Mouse (Mus musculus) pancreas, adult 10 weeks (tissue): Measurements from ENCODE around the gene Ctr9. TPM values are rescaled to one million over a fixed set of nuclear protein-coding genes. Genes with fewer than 3 reads are reported as not detected.

Source experiments
- polyA plus RNA-seq: library from polyadenylated mRNA; stranded (reverse); fragments of 350-450 nt; fragmentation: Illumina TruSeq; extraction: RNeasy Lipid Tissue Mini Kit (QIAGEN cat#74804); gene quantifications from one replicate; pipeline ENCODE4 v1.2.3, GENCODE M21; 2015; ENCODE audit warnings: low read depth, low replicate concordance; ENCODE audit not compliant: insufficient read depth

Ctr9 gene
- 7.1 TPM for polyA plus RNA-seq

DNA sequence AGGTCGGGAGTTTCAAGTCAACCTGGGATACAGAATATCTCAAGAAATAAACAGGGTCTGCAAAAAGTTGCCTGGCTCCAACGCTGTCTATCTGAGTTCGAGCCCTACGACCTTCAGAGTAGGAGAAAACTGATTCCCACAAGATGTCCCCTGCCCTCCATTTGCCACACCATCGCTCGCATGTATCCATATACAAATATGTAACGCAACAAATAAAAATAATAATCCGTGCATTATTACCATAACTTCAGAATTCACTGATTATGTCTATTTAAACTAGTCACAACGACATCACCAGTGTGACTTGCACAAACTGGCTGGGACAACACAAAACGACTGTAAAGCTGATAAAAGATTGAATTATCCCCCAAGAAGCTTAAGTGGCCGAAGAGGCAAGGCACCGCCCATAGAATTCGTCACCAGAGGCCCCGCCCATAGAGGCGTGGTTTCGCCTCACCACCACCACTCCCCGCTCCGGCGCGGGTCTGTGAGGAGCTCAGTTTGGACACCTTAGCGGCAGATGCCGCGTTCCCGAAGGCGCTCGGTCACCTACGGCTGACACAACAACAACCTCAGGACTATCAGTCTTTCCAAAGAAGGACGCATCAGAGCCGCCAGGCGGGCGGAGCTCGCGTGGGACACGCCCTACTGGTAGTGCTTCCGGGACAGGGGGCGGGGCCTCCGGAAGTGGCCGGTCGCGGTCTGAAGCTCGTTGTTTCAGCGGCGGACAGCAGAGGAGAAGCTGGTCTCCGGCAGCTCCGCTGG lies at the start of gene Ctr9:
Gene Ctr9 (plus strand): TSS at position 671 of the 765 bp plus-strand sequence.

DNA sequence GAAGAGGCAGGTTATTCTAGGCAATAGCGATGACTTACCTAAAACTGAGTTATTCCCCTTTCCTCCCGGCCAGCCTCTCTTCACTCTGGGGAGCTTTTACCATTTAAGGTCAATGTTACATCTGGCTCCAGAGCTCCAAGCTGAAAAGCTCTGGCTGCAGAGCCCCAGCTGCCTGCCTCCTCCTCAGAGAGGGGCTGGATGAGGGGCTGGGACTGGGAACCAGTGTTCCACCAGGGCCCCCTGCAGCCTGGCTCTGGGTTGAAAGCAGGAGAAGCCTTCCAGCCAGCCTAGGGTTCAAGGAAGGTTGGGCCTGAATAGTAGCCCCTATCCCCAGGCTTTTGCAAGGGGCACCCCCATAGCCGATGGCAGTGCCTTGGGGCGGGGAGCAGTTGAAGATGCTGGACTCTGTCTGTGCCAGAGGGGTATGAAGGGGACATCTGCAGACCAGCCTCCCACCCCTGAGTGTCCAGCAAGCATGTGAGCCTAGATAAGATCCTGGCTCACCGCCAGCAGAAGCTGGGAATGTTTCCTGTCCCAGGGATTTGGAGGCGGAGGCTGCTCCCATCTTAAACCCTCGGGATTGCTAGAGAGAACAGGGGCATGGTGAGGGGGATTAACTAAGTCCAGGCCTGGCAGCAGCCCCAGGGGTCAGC lies 46.6 kb upstream of the Ctr9 start, which contains the start of gene Mrvi1:
Gene Mrvi1 (minus strand): TSS at position 409 of the 653 bp plus-strand sequence.

DNA sequence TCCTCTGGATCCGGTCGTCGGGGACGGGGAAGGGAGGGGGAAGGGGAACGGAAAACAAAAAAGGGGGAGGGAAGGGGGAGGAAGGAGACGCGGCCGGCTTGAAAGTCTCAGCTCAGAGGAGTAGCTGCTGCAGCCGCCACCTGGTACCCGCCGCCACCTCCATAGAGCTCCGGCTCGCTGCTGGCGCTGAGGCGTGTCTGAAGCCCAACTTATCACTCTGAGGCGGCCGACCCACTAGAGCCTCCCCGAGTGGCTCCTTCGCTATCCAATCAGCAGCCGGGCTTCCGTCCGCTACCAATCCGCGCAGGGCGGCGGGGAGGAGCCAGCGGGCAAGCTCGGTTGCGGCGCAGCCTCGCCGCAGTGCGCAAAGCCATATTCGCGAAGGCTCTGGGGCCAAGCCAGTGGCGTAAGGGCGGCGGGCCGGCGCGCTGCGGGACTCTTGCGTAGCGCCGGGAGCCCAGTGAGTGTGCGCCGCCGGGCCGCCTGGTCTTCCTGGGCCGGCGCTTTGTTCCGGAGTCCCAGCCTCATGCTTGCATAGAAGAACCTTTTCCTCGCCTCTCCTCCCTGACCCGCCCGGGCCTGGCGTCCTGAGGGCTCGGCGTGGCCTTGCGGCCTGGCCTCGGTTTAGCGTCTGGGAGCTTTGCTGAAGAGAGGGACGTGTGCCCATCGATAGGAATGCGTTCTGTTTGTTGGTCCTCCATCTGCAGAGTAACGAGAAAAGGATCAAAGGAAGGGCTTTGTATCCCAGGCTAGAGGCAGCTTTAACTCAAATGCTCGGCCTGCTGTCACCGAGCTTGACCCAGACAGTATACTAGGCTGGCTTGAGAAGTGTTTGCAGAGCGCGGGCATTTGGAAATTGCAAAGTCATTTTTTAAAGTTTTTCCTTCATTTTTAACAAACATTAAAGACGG lies 54.3 kb downstream of the Ctr9 start, which contains the start of gene Eif4g2:
Gene Eif4g2 (minus strand): TSS at position 209 of the 911 bp plus-strand sequence.

Other genes with a start within 250 kb of the Ctr9 start
- gene Rnf141, start 184.5 kb upstream of the Ctr9 start, polyA plus RNA-seq: 9.8 TPM
- 10.9 TPM for gene Lyve1, start 165.7 kb upstream of the Ctr9 start, polyA plus RNA-seq
- 3.7 TPM for gene Mrvi1, start 46.5 kb upstream of the Ctr9 start, polyA plus RNA-seq
- 72.0 TPM for gene Eif4g2, start 54.1 kb downstream of the Ctr9 start, polyA plus RNA-seq